Mouse (Mus musculus): ENCODE measurements at regions not wholly inside any gene's neighbourhood (a gene's known extent, or its start where the extent isn't known, plus 50 kb on each side); places are given as distances from the start of the nearest gene placed in this dataset.

DNA sequence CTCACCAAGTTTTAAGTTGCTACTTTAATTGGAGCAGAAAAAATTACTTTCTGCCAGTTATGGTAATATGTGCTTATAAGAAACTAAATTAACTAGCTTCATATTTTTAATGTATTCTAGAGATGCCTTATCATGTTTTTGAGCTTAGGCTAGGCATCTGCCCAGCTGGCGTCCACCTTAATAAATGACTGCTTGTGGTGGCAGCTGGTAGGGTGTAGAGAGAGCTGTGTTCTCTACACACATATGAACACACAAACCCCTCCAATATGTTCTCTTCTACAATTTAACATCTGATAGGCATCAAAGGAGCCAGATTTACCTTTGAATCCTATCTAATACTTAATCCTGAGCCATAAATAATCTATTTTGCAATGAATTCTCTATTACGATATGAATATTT is 173.4 kb downstream of the Gm4340 start:
- H3K27me3 ChIP-seq (ENCODE audit: control insufficient read depth, insufficient read depth, low read length) = no peaks in the 10 kb centered on the region
- H3K9me3 ChIP-seq (ENCODE audit: control insufficient read depth, low read length) = no peaks in the 10 kb centered on the region
- H3K36me3 ChIP-seq (ENCODE audit: control insufficient read depth, insufficient read depth, low read length) = no peaks in the 10 kb centered on the region
- no peak overlapping the region for H3K9ac ChIP-seq (ENCODE audit: low read length)
- H3K27ac ChIP-seq (ENCODE audit: low read depth, low read length) = no peak overlapping the region
- no peak overlapping the region for H3K4me2 ChIP-seq
- no peaks in the 10 kb centered on the region for H3K4me1 ChIP-seq (ENCODE audit: control insufficient read depth, insufficient read depth, low read length)
- no peak for DNase-seq (ENCODE audit: low spot score, missing footprints)
- 92% methylated on average over 2 of the region's 2 CpGs for WGBS
- ATAC-seq (ENCODE audit: low FRiP score) = no peak
- no peak overlapping the region for H3K4me3 ChIP-seq (ENCODE audit: low read depth, low read length)

DNA sequence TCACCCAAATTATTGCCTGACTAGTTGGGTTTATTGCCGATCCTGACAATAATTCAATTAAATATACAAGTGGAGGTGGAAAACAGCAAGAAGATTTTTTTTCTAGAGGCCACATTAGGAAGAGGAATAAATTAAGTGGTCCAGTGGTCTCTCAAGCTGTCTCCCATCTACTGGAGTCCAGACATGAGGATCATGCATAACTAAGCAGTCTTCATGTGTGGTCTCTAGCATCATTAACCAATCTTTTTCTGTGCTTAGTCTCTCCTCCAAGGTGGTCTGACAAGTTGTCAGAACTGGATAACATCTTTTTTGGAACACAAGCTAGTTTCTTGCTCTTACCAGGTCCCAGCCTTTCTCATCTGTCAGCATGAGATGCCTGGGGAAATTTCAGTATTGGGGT is 180.7 kb downstream of the Gm4340 start:
- 67% methylated on average over 1 of the region's 1 CpGs for WGBS
- Histone ChIP-seq H3K4me1 (ENCODE audit: control insufficient read depth, insufficient read depth, low read length) (no peaks in the 10 kb centered on the region), H3K4me3 (ENCODE audit: low read depth, low read length) (no peak overlapping the region), H3K27me3 (ENCODE audit: control insufficient read depth, insufficient read depth, low read length) (no peaks in the 10 kb centered on the region), H3K27ac (ENCODE audit: low read depth, low read length) (no peak overlapping the region), H3K4me2 (no peak overlapping the region), H3K9me3 (ENCODE audit: control insufficient read depth, low read length) (no peaks in the 10 kb centered on the region), H3K36me3 (ENCODE audit: control insufficient read depth, insufficient read depth, low read length) (no peaks in the 10 kb centered on the region), H3K9ac (ENCODE audit: low read length) (no peak overlapping the region)
- DNase-seq (ENCODE audit: low spot score, missing footprints) (no peak), ATAC-seq (ENCODE audit: low FRiP score) (0 out of 2 replicates have a peak, but pooled peaks have one; percentile 44)

DNA sequence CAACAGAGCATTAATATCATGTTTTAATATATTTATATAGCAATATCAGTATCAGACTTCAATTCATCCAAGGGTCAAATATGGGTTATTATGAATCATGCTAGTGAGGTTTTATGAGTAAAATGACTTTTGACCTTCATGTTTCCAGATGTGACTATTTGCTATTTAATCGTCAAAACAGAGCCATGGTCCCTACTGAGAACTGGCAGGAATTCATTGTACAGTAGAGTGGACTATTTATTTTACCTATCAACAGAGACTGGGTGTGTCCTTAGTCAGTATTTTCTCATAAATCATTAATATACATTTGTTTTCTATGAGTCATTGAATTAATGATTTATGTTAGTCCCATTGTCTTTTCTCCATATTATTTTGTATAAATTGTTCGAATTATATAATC is 194.4 kb downstream of the Gm4340 start:
- Histone ChIP-seq H3K4me2 (no peak overlapping the region), H3K9ac (ENCODE audit: low read length) (no peak overlapping the region), H3K4me3 (ENCODE audit: low read depth, low read length) (no peak overlapping the region), H3K36me3 (ENCODE audit: control insufficient read depth, insufficient read depth, low read length) (no peaks in the 10 kb centered on the region), H3K27me3 (ENCODE audit: control insufficient read depth, insufficient read depth, low read length) (no peaks in the 10 kb centered on the region), H3K27ac (ENCODE audit: low read depth, low read length) (no peak overlapping the region), H3K4me1 (ENCODE audit: control insufficient read depth, insufficient read depth, low read length) (no peaks in the 10 kb centered on the region), H3K9me3 (ENCODE audit: control insufficient read depth, low read length) (no peaks in the 10 kb centered on the region)
- ATAC-seq (ENCODE audit: low FRiP score) (no peak), DNase-seq (ENCODE audit: low spot score, missing footprints) (peak; percentile 86)
- WGBS = 84% methylated on average over 2 of the region's 2 CpGs

DNA sequence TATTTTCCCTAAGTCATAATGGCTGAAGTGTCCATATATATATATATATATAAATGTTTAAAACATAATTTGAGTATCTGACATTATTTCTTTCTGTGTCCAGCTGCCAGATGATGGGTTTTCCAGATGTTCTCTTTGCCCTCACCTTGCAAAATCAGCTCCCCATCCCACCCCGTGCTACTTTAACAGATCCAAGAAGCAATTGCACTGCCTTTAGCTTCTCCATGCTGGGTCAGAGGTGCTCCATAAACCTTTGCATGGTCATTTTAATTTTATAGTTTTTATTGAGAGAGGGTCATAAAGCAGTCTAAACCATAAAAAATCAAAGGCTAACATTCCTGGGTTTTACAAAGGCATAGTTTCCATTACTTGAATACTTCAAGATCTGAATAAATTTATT is 201.9 kb downstream of the Gm4340 start:
- no peaks in the 10 kb centered on the region for H3K27me3 ChIP-seq (ENCODE audit: control insufficient read depth, insufficient read depth, low read length)
- ATAC-seq (ENCODE audit: low FRiP score) (no peak), DNase-seq (ENCODE audit: low spot score, missing footprints) (no peak)
- no peak overlapping the region for H3K4me3 ChIP-seq (ENCODE audit: low read depth, low read length)
- no peaks in the 10 kb centered on the region for H3K4me1 ChIP-seq (ENCODE audit: control insufficient read depth, insufficient read depth, low read length)
- H3K36me3 ChIP-seq (ENCODE audit: control insufficient read depth, insufficient read depth, low read length) = no peaks in the 10 kb centered on the region
- no peak overlapping the region for H3K27ac ChIP-seq (ENCODE audit: low read depth, low read length)
- no peak overlapping the region for H3K9ac ChIP-seq (ENCODE audit: low read length)
- no peaks in the 10 kb centered on the region for H3K9me3 ChIP-seq (ENCODE audit: control insufficient read depth, low read length)
- no peak overlapping the region for H3K4me2 ChIP-seq
- 93% methylated on average over 1 of the region's 1 CpGs for WGBS

DNA sequence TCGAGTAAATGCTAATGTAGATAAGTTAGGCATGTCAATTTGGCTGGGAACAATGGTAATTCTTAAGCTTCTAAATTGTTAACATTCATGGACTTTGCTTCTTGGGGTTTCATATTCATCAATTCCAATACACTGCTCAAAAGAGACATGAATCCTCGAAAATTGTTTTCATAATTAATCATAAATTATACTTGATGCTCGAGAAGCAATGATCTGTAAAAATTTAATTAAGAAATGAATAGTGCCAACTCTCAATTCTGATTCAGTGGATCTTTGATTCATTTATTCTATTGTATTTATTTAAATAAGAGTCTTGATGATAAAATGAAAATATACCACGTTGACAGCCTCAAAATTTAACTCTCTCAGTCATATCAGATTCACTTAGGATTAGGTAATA is 214.9 kb downstream of the Gm4340 start:
- DNase-seq (ENCODE audit: low spot score, missing footprints) (no peak), ATAC-seq (ENCODE audit: low FRiP score) (no peak)
- H3K9ac ChIP-seq (ENCODE audit: low read length) = no peak overlapping the region
- no peaks in the 10 kb centered on the region for H3K27me3 ChIP-seq (ENCODE audit: control insufficient read depth, insufficient read depth, low read length)
- 77% methylated on average over 4 of the region's 4 CpGs for WGBS
- H3K4me3 ChIP-seq (ENCODE audit: low read depth, low read length) = no peak overlapping the region
- H3K36me3 ChIP-seq (ENCODE audit: control insufficient read depth, insufficient read depth, low read length) = no peaks in the 10 kb centered on the region
- H3K9me3 ChIP-seq (ENCODE audit: control insufficient read depth, low read length) = no peaks in the 10 kb centered on the region
- no peaks in the 10 kb centered on the region for H3K4me1 ChIP-seq (ENCODE audit: control insufficient read depth, insufficient read depth, low read length)
- H3K4me2 ChIP-seq = no peak overlapping the region
- no peak overlapping the region for H3K27ac ChIP-seq (ENCODE audit: low read depth, low read length)

DNA sequence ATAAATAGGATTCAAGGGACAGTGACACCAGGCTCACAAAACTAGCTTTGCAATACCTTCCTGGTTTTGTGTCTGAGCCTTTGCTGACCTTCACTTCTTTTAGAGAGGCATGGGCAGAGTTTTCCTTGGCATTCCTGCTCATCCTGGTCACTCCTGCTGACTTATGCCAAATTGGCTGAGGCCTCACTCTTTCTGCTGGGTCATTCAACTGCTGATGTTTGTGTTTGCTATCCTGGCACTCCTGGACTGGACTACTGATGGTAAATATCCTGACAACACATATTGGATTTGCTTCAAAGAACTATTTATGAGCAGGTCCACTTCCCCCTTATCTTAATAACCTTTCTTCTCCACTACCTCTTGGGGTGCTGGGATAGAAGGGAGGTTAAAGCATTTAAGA is 228.7 kb downstream of the Gm4340 start:
- no peaks in the 10 kb centered on the region for H3K36me3 ChIP-seq (ENCODE audit: control insufficient read depth, insufficient read depth, low read length)
- no peak overlapping the region for H3K27ac ChIP-seq (ENCODE audit: low read depth, low read length)
- no peak overlapping the region for H3K4me2 ChIP-seq
- ATAC-seq (ENCODE audit: low FRiP score) = no peak
- no peaks in the 10 kb centered on the region for H3K4me1 ChIP-seq (ENCODE audit: control insufficient read depth, insufficient read depth, low read length)
- H3K4me3 ChIP-seq (ENCODE audit: low read depth, low read length) = no peak overlapping the region
- no peaks in the 10 kb centered on the region for H3K27me3 ChIP-seq (ENCODE audit: control insufficient read depth, insufficient read depth, low read length)
- no peak overlapping the region for H3K9ac ChIP-seq (ENCODE audit: low read length)
- no peak for DNase-seq (ENCODE audit: low spot score, missing footprints)
- H3K9me3 ChIP-seq (ENCODE audit: control insufficient read depth, low read length) = no peaks in the 10 kb centered on the region

DNA sequence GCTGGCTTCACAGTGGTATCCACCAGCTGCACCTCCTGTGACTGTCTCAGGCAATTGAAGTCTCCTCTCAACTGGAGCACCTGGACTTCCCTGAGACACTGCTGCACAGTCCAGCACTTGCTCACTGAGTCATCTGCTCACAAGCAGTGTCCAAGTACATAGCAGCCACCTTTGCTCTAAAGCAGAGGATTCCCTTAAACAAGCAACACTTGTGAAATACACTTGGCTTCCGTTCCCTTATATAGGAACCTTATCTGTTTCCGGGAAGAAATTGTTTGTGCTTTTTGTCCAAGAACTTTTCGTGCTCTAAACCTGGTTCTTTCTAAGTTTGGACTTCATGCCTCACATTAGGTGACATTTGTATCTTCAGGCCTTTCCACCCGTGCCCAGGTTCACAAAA is 229.3 kb downstream of the Gm4340 start:
- Histone ChIP-seq H3K9ac (ENCODE audit: low read length) (no peak overlapping the region), H3K4me3 (ENCODE audit: low read depth, low read length) (no peak overlapping the region), H3K36me3 (ENCODE audit: control insufficient read depth, insufficient read depth, low read length) (no peaks in the 10 kb centered on the region), H3K9me3 (ENCODE audit: control insufficient read depth, low read length) (no peaks in the 10 kb centered on the region), H3K4me1 (ENCODE audit: control insufficient read depth, insufficient read depth, low read length) (no peaks in the 10 kb centered on the region), H3K27me3 (ENCODE audit: control insufficient read depth, insufficient read depth, low read length) (no peaks in the 10 kb centered on the region), H3K4me2 (no peak overlapping the region), H3K27ac (ENCODE audit: low read depth, low read length) (no peak overlapping the region)
- 86% methylated on average over 4 of the region's 4 CpGs for WGBS
- DNase-seq (ENCODE audit: low spot score, missing footprints) = no peak
- no peak for ATAC-seq (ENCODE audit: low FRiP score)

DNA sequence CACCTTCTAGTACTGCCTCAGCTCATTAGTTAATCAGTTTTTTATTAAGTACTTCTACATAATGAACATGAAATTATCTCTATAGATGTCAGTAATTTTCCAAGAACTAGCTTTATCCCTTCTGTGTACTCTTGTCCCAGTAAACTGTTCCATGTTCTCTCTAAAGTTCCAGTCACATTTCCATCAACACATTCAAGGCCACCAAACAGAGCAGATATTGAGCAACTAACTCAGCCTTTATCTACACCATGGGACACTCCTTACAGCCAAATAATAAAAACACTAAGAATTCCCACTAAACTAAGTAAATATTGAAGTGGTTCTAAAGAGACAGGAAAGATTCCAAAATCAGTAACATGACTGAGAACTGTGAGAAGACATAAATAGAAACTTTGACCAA is 229.9 kb downstream of the Gm4340 start:
- no peaks in the 10 kb centered on the region for H3K9me3 ChIP-seq (ENCODE audit: control insufficient read depth, low read length)
- no peak overlapping the region for H3K4me2 ChIP-seq
- no peaks in the 10 kb centered on the region for H3K36me3 ChIP-seq (ENCODE audit: control insufficient read depth, insufficient read depth, low read length)
- H3K9ac ChIP-seq (ENCODE audit: low read length) = no peak overlapping the region
- ATAC-seq (ENCODE audit: low FRiP score) (no peak), DNase-seq (ENCODE audit: low spot score, missing footprints) (no peak)
- H3K4me3 ChIP-seq (ENCODE audit: low read depth, low read length) = no peak overlapping the region
- no peaks in the 10 kb centered on the region for H3K27me3 ChIP-seq (ENCODE audit: control insufficient read depth, insufficient read depth, low read length)
- H3K27ac ChIP-seq (ENCODE audit: low read depth, low read length) = no peak overlapping the region
- H3K4me1 ChIP-seq (ENCODE audit: control insufficient read depth, insufficient read depth, low read length) = no peaks in the 10 kb centered on the region

DNA sequence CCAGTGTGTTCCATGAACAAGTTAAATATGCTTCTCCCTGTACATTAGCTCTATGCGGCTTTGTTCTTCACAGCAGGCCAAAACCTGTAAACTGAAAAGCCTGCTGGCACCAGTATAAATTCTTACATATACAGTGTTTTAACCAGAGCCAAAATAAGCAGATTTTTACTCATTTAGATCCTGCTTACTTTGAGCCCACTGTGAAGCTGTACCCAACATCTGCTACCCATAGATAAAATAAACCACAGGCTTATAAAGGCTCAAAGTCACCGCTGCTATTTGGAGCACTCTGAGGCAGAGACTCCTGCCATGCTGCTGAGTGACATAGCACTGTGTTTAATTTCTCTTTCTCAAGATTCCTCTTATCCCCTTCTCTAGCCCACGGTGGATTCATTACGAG is 251.1 kb downstream of the Gm4340 start:
- WGBS = 80% methylated on average over 4 of the region's 4 CpGs
- Histone ChIP-seq H3K36me3 (ENCODE audit: control insufficient read depth, insufficient read depth, low read length) (no peaks in the 10 kb centered on the region), H3K4me3 (ENCODE audit: low read depth, low read length) (no peak overlapping the region), H3K9me3 (ENCODE audit: control insufficient read depth, low read length) (no peaks in the 10 kb centered on the region), H3K9ac (ENCODE audit: low read length) (no peak overlapping the region), H3K4me2 (no peak overlapping the region), H3K27ac (ENCODE audit: low read depth, low read length) (no peak overlapping the region), H3K27me3 (ENCODE audit: control insufficient read depth, insufficient read depth, low read length) (no peaks in the 10 kb centered on the region), H3K4me1 (ENCODE audit: control insufficient read depth, insufficient read depth, low read length) (no peaks in the 10 kb centered on the region)
- ATAC-seq (ENCODE audit: low FRiP score) (no peak), DNase-seq (ENCODE audit: low spot score, missing footprints) (no peak)
